Mouse (Mus musculus) cortical plate, adult 2 months (tissue): ENCODE results near the gene Ppp1r12c.

ENCODE experiments used
- CTCF ChIP-seq: fragments of 200-500 bp; IDR thresholded peaks from 2 replicates; pipeline ENCODE4 v1.5.1; 2011; ENCODE audit warnings: mild to moderate bottlenecking, control low read depth, low read length; ENCODE audit not compliant: insufficient read depth; ENCODE audit errors: extremely low read depth
- POLR2A ChIP-seq: fragments of 200-500 bp; IDR thresholded peaks from 2 replicates; pipeline ENCODE4 v1.6.1; 2011; ENCODE audit warnings: mild to moderate bottlenecking, low read length, control low read depth; ENCODE audit not compliant: insufficient read depth; ENCODE audit errors: extremely low read depth

DNA sequence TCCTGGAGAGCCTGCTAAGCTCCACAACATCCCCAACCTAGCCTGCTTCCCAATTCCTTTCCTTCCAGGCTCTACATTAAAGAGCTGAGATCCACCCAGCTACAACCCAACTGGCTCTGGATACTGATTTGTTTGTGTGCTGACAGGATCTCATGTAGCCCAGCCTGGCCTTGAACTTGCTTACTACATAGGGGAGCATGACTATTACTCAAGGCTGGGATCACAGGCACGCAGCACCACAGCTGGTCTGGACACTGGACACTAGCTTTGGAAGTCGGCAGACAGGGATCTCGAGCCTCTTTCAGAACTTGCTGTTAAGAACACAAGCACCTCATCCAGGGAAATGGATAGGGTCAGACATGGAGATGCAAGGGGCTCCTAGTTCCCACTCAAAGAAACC lies 5.0 kb downstream of the Ppp1r12c start:
- TF ChIP-seq POLR2A (no peak), CTCF (no peak)
